Mouse (Mus musculus) hindbrain, postnatal 0 days (tissue): ENCODE measurements around the gene Aamp. TPM values are rescaled to one million over a fixed set of nuclear protein-coding genes. Genes with fewer than 3 reads are reported as not detected.
A peak's percentile ranks its signal among the peaks of the same experiment; 100 is the strongest.
"Not testable (repeated sequence)": the region's sequence is repeated elsewhere in the genome, so short reads cannot be mapped to it uniquely, and the experiment has no call there.

Source experiments
- ATAC-seq: fragments of 200-750 bp; cut with Nextera tagmentation; 2 replicates; pipeline ENCODE4 v1.8.0; 2017; ENCODE audit warnings: mild to moderate bottlenecking, moderate TSS enrichment, moderate library complexity
- DNase-seq: peaks from one replicate; pipeline ENCODE4 v3.0.0-alpha.2; 2015; ENCODE audit warnings: low spot score
- H3K27ac ChIP-seq: fragments of 300-500 bp; sonication (generic); 2 replicates; pipeline ENCODE4 v1.5.1; 2014; ENCODE audit warnings: mild to moderate bottlenecking
- H3K27me3 ChIP-seq: fragments of 300-500 bp; sonication (generic); 2 replicates; pipeline ENCODE4 v1.6.1; 2014; ENCODE audit warnings: low read length, mixed read lengths; ENCODE audit not compliant: insufficient read depth
- H3K36me3 ChIP-seq: fragments of 300-500 bp; sonication (generic); 2 replicates; pipeline ENCODE4 v1.6.1; 2014; ENCODE audit warnings: low read length, mixed read lengths; ENCODE audit not compliant: insufficient read depth
- H3K4me1 ChIP-seq: fragments of 300-500 bp; sonication (generic); 2 replicates; pipeline ENCODE4 v1.6.1; 2014; ENCODE audit warnings: antibody characterized with exemption, low read length, mixed read lengths; ENCODE audit not compliant: insufficient read depth
- H3K4me2 ChIP-seq: fragments of 300-500 bp; sonication (generic); 2 replicates; pipeline ENCODE4 v1.6.1; 2014; ENCODE audit warnings: low read depth, mild to moderate bottlenecking, low read length, moderate library complexity, mixed read lengths
- H3K4me3 ChIP-seq: fragments of 300-500 bp; sonication (generic); 2 replicates; pipeline ENCODE4 v1.5.1; 2014; ENCODE audit warnings: low read length
- H3K9ac ChIP-seq: fragments of 300-500 bp; sonication (generic); replicated peaks from 2 replicates; pipeline ENCODE4 v1.6.1; 2014; ENCODE audit warnings: mild to moderate bottlenecking, low read length, moderate library complexity, mixed read lengths
- H3K9me3 ChIP-seq: fragments of 300-500 bp; sonication (generic); 2 replicates; pipeline ENCODE4 v1.6.1; 2016; ENCODE audit warnings: low read length, mixed read lengths
- CTCF ChIP-seq: IDR thresholded peaks from 2 replicates; pipeline ENCODE4 v1.5.1; 2016; ENCODE audit warnings: antibody characterized with exemption, control low read depth, low read depth
- WGBS: fragments of 180-500 bp; shearing (Covaris S2); extraction: QIAGEN DNeasy Blood & Tissue Kit; methylation state at CpG from one replicate; pipeline ENCODE4 v1.1.7; 2014; 5-methylcytosine and 5-hydroxymethylcytosine counted together
- polyA plus RNA-seq: library from polyadenylated mRNA; unstranded; fragments of >200 nt; fragmentation: Nextera tagmentation; extraction: Ambion mirVana; gene quantifications from 2 replicates; pipeline ENCODE4 v1.2.1, GENCODE M21; 2015
- total RNA-seq: library from RNA; depleted of rRNA; stranded (reverse); fragments of >200 nt; gene quantifications from 2 replicates; pipeline ENCODE4 v1.2.3, GENCODE M21; 2014; rRNA removed

Gene Aamp
- total RNA-seq (131 and 161 TPM in 2 replicates), polyA plus RNA-seq (212 and 219 TPM in 2 replicates)

DNA sequence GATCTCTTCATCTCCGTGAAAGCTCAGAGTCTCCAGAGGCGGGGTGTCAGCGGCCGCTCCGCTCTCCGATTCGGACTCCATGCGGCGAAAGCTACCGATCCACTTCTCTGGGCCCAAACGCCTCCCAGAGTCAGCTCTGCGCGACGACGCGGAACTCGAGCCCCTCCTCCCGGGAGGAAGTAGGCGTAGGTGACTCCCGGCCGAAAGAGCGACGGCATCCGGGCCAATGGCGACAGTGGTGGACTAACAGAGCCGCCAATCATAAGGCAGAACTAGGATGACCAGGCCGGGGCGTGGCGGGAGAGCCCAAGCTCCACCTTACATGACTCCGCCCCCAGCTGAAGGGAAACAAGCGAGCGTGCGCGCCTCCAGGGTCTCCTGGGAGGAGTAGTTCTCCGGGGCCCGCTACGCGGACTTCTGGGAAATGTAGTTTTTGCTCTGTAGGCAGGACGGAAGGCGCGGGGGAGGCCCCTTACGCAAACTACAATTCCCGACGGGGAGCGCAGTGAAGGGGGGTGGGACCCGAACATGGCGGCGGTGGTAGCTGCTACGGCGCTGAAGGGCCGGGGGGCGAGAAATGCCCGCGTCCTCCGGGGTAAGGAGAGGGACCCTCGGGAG, at the start of gene Aamp, which contains the start of gene Pnkd:
Gene Aamp (minus strand): TSS at position 196 of the 618 bp plus-strand sequence.
Gene Pnkd (plus strand): TSS at position 388 of the 618 bp plus-strand sequence.
- Histone ChIP-seq H3K9ac (peak within 1 kb of the TSS; percentile 68), H3K27me3 (no peaks in the 10 kb centered on the region), H3K4me2 (peak within 1 kb of the TSS; percentile 85), H3K4me1 (peaks cover 16% of the 10 kb centered on the region; the same call in 1 of the 2 replicates), H3K9me3 (no peaks in the 10 kb centered on the region), H3K36me3 (peaks cover 31% of the 10 kb centered on the region), H3K27ac (peak within 1 kb of the TSS; percentile 75), H3K4me3 (peak within 1 kb of the TSS; percentile 70)
- DNase-seq, result peak; percentile 100
- peak; percentile 21 for TF ChIP-seq CTCF
- under 1% methylated on average over 55 of the region's 56 CpGs for WGBS
- peak; percentile 98 for ATAC-seq

GRCm38 (mm10) chr1:74332930-74333329, 48.4 kb upstream of the Aamp start:
- Histone ChIP-seq H3K4me2 (peak overlapping the region; percentile 85), H3K27me3 (no peaks in the 10 kb centered on the region), H3K4me1 (peaks cover 20% of the 10 kb centered on the region), H3K9me3 (no peaks in the 10 kb centered on the region), H3K36me3 (no peaks in the 10 kb centered on the region), H3K4me3 (peak overlapping the region; percentile 50), H3K27ac (peak overlapping the region; percentile 79), H3K9ac (peak overlapping the region; percentile 54)
- DNase-seq, result no peak
- no peak for TF ChIP-seq CTCF
- 4% methylated on average over 9 of the region's 9 CpGs for WGBS
- no peak for ATAC-seq

- H3K36me3 ChIP-seq, result no peaks in the 10 kb centered on the region
- H3K4me1 ChIP-seq, result peaks cover 16% of the 10 kb centered on the region
- TF ChIP-seq CTCF, result peak; percentile 63
- H3K27ac ChIP-seq, result peak overlapping the region; percentile 79
- H3K27me3 ChIP-seq, result no peaks in the 10 kb centered on the region
- WGBS, result 0% methylated on average over 36 of the region's 36 CpGs
- peak overlapping the region; percentile 54 for H3K9ac ChIP-seq
- ATAC-seq (peak; percentile 96), DNase-seq (peak; percentile 98)
- H3K4me3 ChIP-seq, result peak overlapping the region; percentile 50
- H3K4me2 ChIP-seq, result peak overlapping the region; percentile 85
- H3K9me3 ChIP-seq, result no peaks in the 10 kb centered on the region
Measured at GRCm38 (mm10) chr1:74332241-74332763, 47.8 kb upstream of the Aamp start.

DNA sequence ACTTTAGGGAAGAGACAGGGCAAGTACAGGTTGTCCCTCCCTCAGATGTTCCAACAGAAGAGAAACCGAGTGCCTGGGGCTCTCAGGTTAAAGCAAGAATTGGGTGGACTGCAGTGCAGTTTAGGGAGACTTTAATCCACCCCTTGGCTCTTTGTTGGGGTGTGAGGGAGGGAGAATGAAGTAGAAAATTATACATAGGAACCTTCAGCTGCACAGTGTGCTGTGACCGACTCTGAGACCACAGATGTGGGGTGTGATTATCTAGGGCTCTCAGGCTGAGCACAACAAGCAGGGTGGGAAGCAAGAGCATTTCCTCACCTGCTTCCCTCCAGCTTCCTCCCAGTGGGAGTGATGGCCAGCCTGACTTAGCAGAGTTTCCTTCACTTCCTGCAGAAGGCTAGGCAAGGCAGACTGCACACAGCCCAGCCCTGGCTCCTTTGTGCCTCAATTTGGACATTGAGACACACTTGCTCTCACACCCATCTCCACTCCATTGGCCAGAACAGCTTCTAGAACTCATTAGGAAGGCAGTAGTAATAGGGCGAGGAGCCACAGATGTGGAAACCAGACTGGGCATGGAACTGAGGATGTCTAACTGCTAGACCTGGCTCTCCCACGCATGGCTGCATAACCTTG, 46.6 kb upstream of the Aamp start:
- no peak for TF ChIP-seq CTCF
- Histone ChIP-seq H3K4me2 (no peak overlapping the region), H3K27me3 (no peaks in the 10 kb centered on the region), H3K36me3 (no peaks in the 10 kb centered on the region), H3K9me3 (no peaks in the 10 kb centered on the region), H3K4me1 (peaks cover 15% of the 10 kb centered on the region), H3K4me3 (no peak overlapping the region), H3K27ac (peak overlapping the region; percentile 49), H3K9ac (no peak overlapping the region)
- ATAC-seq (no peak), DNase-seq (no peak)
- 72% methylated on average over 4 of the region's 4 CpGs for WGBS

- no peak for ATAC-seq
- Histone ChIP-seq H3K9ac (no peak overlapping the region), H3K27me3 (no peaks in the 10 kb centered on the region), H3K9me3 (no peaks in the 10 kb centered on the region), H3K36me3 (no peaks in the 10 kb centered on the region), H3K4me1 (peaks cover 10% of the 10 kb centered on the region), H3K4me2 (no peak overlapping the region), H3K27ac (peak overlapping the region; percentile 7; the same call in 1 of the 2 replicates), H3K4me3 (no peak overlapping the region)
- WGBS, result 68% methylated on average over 7 of the region's 7 CpGs
- no peak for TF ChIP-seq CTCF
- DNase-seq, result peak; percentile 36
Measured at GRCm38 (mm10) chr1:74329899-74330431, 45.4 kb upstream of the Aamp start.

GRCm38 (mm10) chr1:74326916-74327315, 42.4 kb upstream of the Aamp start:
- not testable (repeated sequence) for H3K4me1 ChIP-seq, H3K36me3 ChIP-seq, DNase-seq, ATAC-seq, H3K9me3 ChIP-seq, H3K4me3 ChIP-seq, H3K9ac ChIP-seq, H3K27me3 ChIP-seq, H3K4me2 ChIP-seq, H3K27ac ChIP-seq
- WGBS, result 64% methylated on average over 2 of the region's 2 CpGs
